Mouse (Mus musculus) kidney, adult 8-10 months (tissue): ENCODE measurements around the gene Cdkn1b.
A peak's percentile ranks its signal among the peaks of the same experiment; 100 is the strongest.

Experiments used
- DNase-seq, 2 experiments: peaks; one replicate each; pipeline ENCODE4 v3.0.0; 2022

The Cdkn1b gene

GRCm38 (mm10) chr6:134920190-134921013 is at the start of gene Cdkn1b:
Cdkn1b (plus strand) TSS chr6:134920401.
- DNase-seq, result peak; percentile 94 to 95

- DNase-seq, result no peak
Measured at GRCm38 (mm10) chr6:134870887-134871286, 49.3 kb upstream of the Cdkn1b start.

- peak; percentile 27 to 40 for DNase-seq
Measured at GRCm38 (mm10) chr6:134872236-134872635, 48.0 kb upstream of the Cdkn1b start.

GRCm38 (mm10) chr6:134873018-134873417 is 47.2 kb upstream of the Cdkn1b start:
- DNase-seq, result peak in 1 of 2 experiments; percentile 72

GRCm38 (mm10) chr6:134876795-134877194 is 43.4 kb upstream of the Cdkn1b start:
- DNase-seq, result peak in 1 of 2 experiments; percentile 59

- DNase-seq, result no peak
Measured at GRCm38 (mm10) chr6:134877276-134877675, 42.9 kb upstream of the Cdkn1b start.

- no peak for DNase-seq
Measured at GRCm38 (mm10) chr6:134877892-134878291, 42.3 kb upstream of the Cdkn1b start.

GRCm38 (mm10) chr6:134879556-134879955 is 40.6 kb upstream of the Cdkn1b start:
- no peak for DNase-seq

- DNase-seq, result no peak
Measured at GRCm38 (mm10) chr6:134880046-134880445, 40.2 kb upstream of the Cdkn1b start.

- DNase-seq, result no peak
Measured at GRCm38 (mm10) chr6:134883661-134884060, 36.5 kb upstream of the Cdkn1b start.

GRCm38 (mm10) chr6:134885515-134885914 is 34.7 kb upstream of the Cdkn1b start:
- no peak for DNase-seq

GRCm38 (mm10) chr6:134886475-134886874 is 33.7 kb upstream of the Cdkn1b start:
- DNase-seq, result no peak

GRCm38 (mm10) chr6:134887008-134887407 is 33.2 kb upstream of the Cdkn1b start:
- DNase-seq, result no peak

- DNase-seq, result no peak
Measured at GRCm38 (mm10) chr6:134887711-134888449, 32.3 kb upstream of the Cdkn1b start.

- no peak for DNase-seq
Measured at GRCm38 (mm10) chr6:134888563-134889017, 31.6 kb upstream of the Cdkn1b start.

- no peak for DNase-seq
Measured at GRCm38 (mm10) chr6:134889763-134890162, 30.4 kb upstream of the Cdkn1b start.

- no peak for DNase-seq
Measured at GRCm38 (mm10) chr6:134890436-134890835, 29.8 kb upstream of the Cdkn1b start.

- no peak for DNase-seq
Measured at GRCm38 (mm10) chr6:134896570-134897436, 23.4 kb upstream of the Cdkn1b start.

GRCm38 (mm10) chr6:134897443-134898094 is 22.6 kb upstream of the Cdkn1b start:
- peak; percentile 95 to 97 for DNase-seq

- DNase-seq, result peak; percentile 90
Measured at GRCm38 (mm10) chr6:134898095-134898965, 21.9 kb upstream of the Cdkn1b start, which contains the start of gene Gpr19. Gpr19 (minus strand) TSS chr6:134898578.

GRCm38 (mm10) chr6:134903368-134903767 is 16.8 kb upstream of the Cdkn1b start:
- no peak for DNase-seq
